Mouse (Mus musculus) natural killer cell, adult 2 months (primary cell): Measurements from ENCODE around the gene Slc4a5.
"Not testable (repeated sequence)": the region's sequence is repeated elsewhere in the genome, so short reads cannot be mapped to it uniquely, and the experiment has no call there.

Source experiments
- DNase-seq, 2 experiments: peaks; one replicate each; pipeline ENCODE4 v3.0.0; 2022; ENCODE audit warnings: low spot score in 2 of 2

Gene Slc4a5

GRCm38 (mm10) chr6:83309017-83309416, 89.4 kb downstream of the Slc4a5 start:
- peak in 1 of 2 experiments; percentile 16 for DNase-seq

GRCm38 (mm10) chr6:83311206-83311605, 91.6 kb downstream of the Slc4a5 start:
- no peak for DNase-seq

- no peak for DNase-seq
These were observed 92.4 kb downstream of the Slc4a5 start for GRCm38 (mm10) chr6:83312021-83312420.

GRCm38 (mm10) chr6:83312514-83312913, 92.9 kb downstream of the Slc4a5 start:
- DNase-seq = peak in 1 of 2 experiments; percentile 9

GRCm38 (mm10) chr6:83315293-83315692, 95.7 kb downstream of the Slc4a5 start:
- DNase-seq = no peak

- no peak for DNase-seq
These were observed 96.4 kb downstream of the Slc4a5 start for GRCm38 (mm10) chr6:83316022-83316421.

GRCm38 (mm10) chr6:83317108-83317741, 97.6 kb downstream of the Slc4a5 start:
- peak; percentile 80 to 87 for DNase-seq

GRCm38 (mm10) chr6:83321927-83322326, 102.3 kb downstream of the Slc4a5 start:
- DNase-seq = peak in 1 of 2 experiments; percentile 27

GRCm38 (mm10) chr6:83322794-83323193, 103.2 kb downstream of the Slc4a5 start:
- DNase-seq = no peak

- no peak for DNase-seq
These were observed 104.2 kb downstream of the Slc4a5 start for GRCm38 (mm10) chr6:83323652-83324419.

- peak; percentile 93 to 95 for DNase-seq
These were observed 106.1 kb downstream of the Slc4a5 start, which contains the start of the genes Mthfd2 and Mob1a for GRCm38 (mm10) chr6:83325525-83326393. TSS of gene Mthfd2 (minus strand) at chr6:83325908. TSS of gene Mob1a (plus strand) at chr6:83326016.

- no peak for DNase-seq
These were observed 106.7 kb downstream of the Slc4a5 start for GRCm38 (mm10) chr6:83326394-83326736.

GRCm38 (mm10) chr6:83326761-83327160, 107.1 kb downstream of the Slc4a5 start:
- DNase-seq = no peak

GRCm38 (mm10) chr6:83327591-83328190, 108.1 kb downstream of the Slc4a5 start:
- peak in 1 of 2 experiments; percentile 23 for DNase-seq

GRCm38 (mm10) chr6:83341387-83341786, 121.8 kb downstream of the Slc4a5 start:
- no peak for DNase-seq

GRCm38 (mm10) chr6:83342957-83343356, 123.3 kb downstream of the Slc4a5 start:
- no peak for DNase-seq

- DNase-seq = not testable (repeated sequence)
These were observed 125.7 kb downstream of the Slc4a5 start for GRCm38 (mm10) chr6:83345285-83345684.

- no peak for DNase-seq
These were observed 128.3 kb downstream of the Slc4a5 start for GRCm38 (mm10) chr6:83347916-83348315.

- DNase-seq = no peak
These were observed 129.2 kb downstream of the Slc4a5 start, which contains the start of gene Bola3 for GRCm38 (mm10) chr6:83348873-83349272. TSS of gene Bola3 (plus strand) at chr6:83349147.

GRCm38 (mm10) chr6:83349274-83349958, 129.8 kb downstream of the Slc4a5 start:
- DNase-seq = peak; percentile 86 to 92

- DNase-seq = no peak
These were observed 130.5 kb downstream of the Slc4a5 start for GRCm38 (mm10) chr6:83350172-83350571.
